Mouse (Mus musculus): ENCODE data around the gene Eipr1.
"Not testable (repeated sequence)": the region's sequence is repeated elsewhere in the genome, so short reads cannot be mapped to it uniquely, and the experiment has no call there.

Gene Eipr1

GRCm38 (mm10) chr12:28887712-28888111 lies 136.1 kb downstream of the Eipr1 start:
- no peak for DNase-seq (ENCODE audit: low read depth, low spot score)

- no peak for DNase-seq (ENCODE audit: low read depth, low spot score)
Observed at GRCm38 (mm10) chr12:28889068-28889674, 137.6 kb downstream of the Eipr1 start.

- no peak for DNase-seq (ENCODE audit: low read depth, low spot score)
Observed at GRCm38 (mm10) chr12:28891523-28891922, 139.9 kb downstream of the Eipr1 start.

- no peak for DNase-seq (ENCODE audit: low read depth, low spot score)
Observed at GRCm38 (mm10) chr12:28896577-28896976, 145.0 kb downstream of the Eipr1 start.

GRCm38 (mm10) chr12:28898307-28898706 lies 146.7 kb downstream of the Eipr1 start:
- no peak for DNase-seq (ENCODE audit: low read depth, low spot score)

- no peak for DNase-seq (ENCODE audit: low read depth, low spot score)
Observed at GRCm38 (mm10) chr12:28899696-28900095, 148.1 kb downstream of the Eipr1 start.

- no peak for DNase-seq (ENCODE audit: low read depth, low spot score)
Observed at GRCm38 (mm10) chr12:28900341-28900740, 148.7 kb downstream of the Eipr1 start.

- DNase-seq (ENCODE audit: low read depth, low spot score), result no peak
Observed at GRCm38 (mm10) chr12:28902132-28902531, 150.5 kb downstream of the Eipr1 start.

- no peak for DNase-seq (ENCODE audit: low read depth, low spot score)
Observed at GRCm38 (mm10) chr12:28903082-28903481, 151.5 kb downstream of the Eipr1 start.

- no peak for DNase-seq (ENCODE audit: low read depth, low spot score)
Observed at GRCm38 (mm10) chr12:28905486-28905885, 153.9 kb downstream of the Eipr1 start.

GRCm38 (mm10) chr12:28906016-28906415 lies 154.4 kb downstream of the Eipr1 start:
- DNase-seq (ENCODE audit: low read depth, low spot score), result no peak

GRCm38 (mm10) chr12:28906809-28907297 lies 155.2 kb downstream of the Eipr1 start:
- no peak for DNase-seq (ENCODE audit: low read depth, low spot score)

GRCm38 (mm10) chr12:28907814-28908213 lies 156.2 kb downstream of the Eipr1 start:
- no peak for DNase-seq (ENCODE audit: low read depth, low spot score)

- no peak for DNase-seq (ENCODE audit: low read depth, low spot score)
Observed at GRCm38 (mm10) chr12:28909851-28910250, 158.2 kb downstream of the Eipr1 start.

GRCm38 (mm10) chr12:28910568-28910967 lies 159.0 kb downstream of the Eipr1 start:
- DNase-seq (ENCODE audit: low read depth, low spot score), result no peak

GRCm38 (mm10) chr12:28912351-28912936 lies 160.8 kb downstream of the Eipr1 start:
- DNase-seq (ENCODE audit: low read depth, low spot score), result no peak

GRCm38 (mm10) chr12:28913099-28913498 lies 161.5 kb downstream of the Eipr1 start:
- no peak for DNase-seq (ENCODE audit: low read depth, low spot score)

- not testable (repeated sequence) for DNase-seq (ENCODE audit: low read depth, low spot score)
Observed at GRCm38 (mm10) chr12:28914056-28914455, 162.5 kb downstream of the Eipr1 start.
